Mouse (Mus musculus): ENCODE data around the gene Limch1. TPM values are rescaled to one million over a fixed set of nuclear protein-coding genes. Genes with fewer than 3 reads are reported as not detected.

Gene Limch1
- total RNA-seq, 2 experiments from 2014 or later: not detected

GRCm38 (mm10) chr5:67093991-67094390 lies 348.4 kb downstream of the Limch1 start:
- ATAC-seq (replicated peaks; ENCODE audit: low FRiP score, poor library complexity, severe bottlenecking): no peak

GRCm38 (mm10) chr5:67095153-67095552 lies 349.5 kb downstream of the Limch1 start:
- ATAC-seq (replicated peaks; ENCODE audit: low FRiP score, poor library complexity, severe bottlenecking): no peak

GRCm38 (mm10) chr5:67095651-67096377 lies 350.2 kb downstream of the Limch1 start:
- ATAC-seq (replicated peaks; ENCODE audit: low FRiP score, poor library complexity, severe bottlenecking): no peak

GRCm38 (mm10) chr5:67096378-67096771 lies 350.7 kb downstream of the Limch1 start:
- no peak for ATAC-seq (replicated peaks; ENCODE audit: low FRiP score, poor library complexity, severe bottlenecking)

- no peak for ATAC-seq (replicated peaks; ENCODE audit: low FRiP score, poor library complexity, severe bottlenecking)
Observed at GRCm38 (mm10) chr5:67097106-67098050, 351.8 kb downstream of the Limch1 start.

GRCm38 (mm10) chr5:67098051-67098732 lies 352.6 kb downstream of the Limch1 start:
- ATAC-seq (replicated peaks; ENCODE audit: low FRiP score, poor library complexity, severe bottlenecking): no peak

- no peak for ATAC-seq (replicated peaks; ENCODE audit: low FRiP score, poor library complexity, severe bottlenecking)
Observed at GRCm38 (mm10) chr5:67098733-67099323, 353.2 kb downstream of the Limch1 start, which contains the start of gene Phox2b. Phox2b (minus strand) TSS chr5:67099301.

- no peak for ATAC-seq (replicated peaks; ENCODE audit: low FRiP score, poor library complexity, severe bottlenecking)
Observed at GRCm38 (mm10) chr5:67099393-67100271, 354.0 kb downstream of the Limch1 start.

GRCm38 (mm10) chr5:67100564-67101394 lies 355.2 kb downstream of the Limch1 start:
- no peak for ATAC-seq (replicated peaks; ENCODE audit: low FRiP score, poor library complexity, severe bottlenecking)

- ATAC-seq (replicated peaks; ENCODE audit: low FRiP score, poor library complexity, severe bottlenecking): no peak
Observed at GRCm38 (mm10) chr5:67101395-67101760, 355.8 kb downstream of the Limch1 start.

GRCm38 (mm10) chr5:67101793-67102600 lies 356.4 kb downstream of the Limch1 start:
- ATAC-seq (replicated peaks; ENCODE audit: low FRiP score, poor library complexity, severe bottlenecking): no peak

GRCm38 (mm10) chr5:67103016-67103415 lies 357.4 kb downstream of the Limch1 start:
- ATAC-seq (replicated peaks; ENCODE audit: low FRiP score, poor library complexity, severe bottlenecking): no peak

- ATAC-seq (replicated peaks; ENCODE audit: low FRiP score, poor library complexity, severe bottlenecking): no peak
Observed at GRCm38 (mm10) chr5:67106261-67106660, 360.6 kb downstream of the Limch1 start.

Data from erythroid progenitor cell, adult 5-6 weeks (primary cell).